Mouse (Mus musculus): ENCODE measurements around the gene Tnfrsf1a.

Tnfrsf1a gene

DNA sequence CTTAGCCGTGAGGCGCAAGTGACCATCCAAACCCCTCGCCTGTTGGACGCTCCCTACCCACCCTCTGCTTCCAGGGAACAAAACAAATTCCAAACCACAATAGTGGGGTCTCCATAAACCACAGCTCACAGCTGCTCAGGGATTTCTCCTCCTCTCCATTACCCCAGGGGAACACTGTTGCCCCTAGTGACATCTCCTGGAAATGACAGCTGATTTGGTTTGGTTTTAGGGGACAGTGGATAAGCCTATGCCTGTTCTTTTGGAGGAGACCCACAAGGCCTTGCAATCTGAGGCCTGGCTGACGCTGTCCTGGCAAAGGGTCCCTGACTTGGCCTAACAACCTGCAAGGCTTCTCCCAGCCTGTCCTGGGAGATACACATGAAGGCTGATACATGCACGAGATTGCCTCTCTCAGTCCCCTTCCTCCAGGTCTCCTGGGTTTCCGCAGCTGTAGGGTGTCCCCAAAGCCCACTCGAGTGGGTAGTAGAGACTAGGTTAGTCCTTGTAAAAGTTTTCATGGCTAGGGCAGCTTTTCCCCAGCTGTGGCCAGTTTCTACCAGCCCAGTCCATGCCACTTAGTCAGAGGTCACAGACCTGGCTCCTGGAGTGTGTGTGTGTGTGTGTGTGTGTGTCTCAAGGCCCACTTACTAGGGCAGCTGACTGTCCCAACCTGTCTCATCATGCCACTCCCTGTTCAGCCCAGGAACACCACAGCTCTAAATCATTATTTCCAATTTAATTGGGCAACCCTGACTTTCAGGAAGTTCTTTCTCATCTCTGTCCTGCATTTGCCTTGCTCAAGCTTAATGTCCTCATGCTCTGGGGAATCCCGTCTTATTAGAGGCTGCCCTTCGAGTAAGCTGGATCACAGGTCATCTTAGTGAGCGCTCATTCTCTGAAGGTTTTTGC lies 36.2 kb downstream of the Tnfrsf1a start:
- DNase-seq: no peak

DNA sequence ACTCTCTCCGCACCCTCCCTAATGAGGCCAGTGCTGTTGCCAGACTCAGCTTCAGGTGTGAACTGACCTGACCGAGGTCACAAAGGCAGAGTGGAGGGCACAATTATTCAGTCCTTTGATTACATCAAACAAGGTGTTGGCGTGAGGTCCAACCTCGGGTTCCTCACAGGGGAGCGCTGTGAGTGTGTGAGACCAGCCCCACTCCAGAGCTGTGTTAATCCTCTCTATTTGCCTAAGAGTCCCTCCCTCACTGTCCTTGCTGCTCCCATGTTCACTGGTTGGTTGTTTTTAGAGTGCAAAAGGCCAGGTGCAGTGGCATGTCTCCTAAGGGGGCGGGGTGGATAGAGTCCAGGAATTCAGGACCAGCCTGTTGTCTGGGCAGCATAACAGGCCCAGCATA lies 36.9 kb downstream of the Tnfrsf1a start:
- no peak for DNase-seq

DNA sequence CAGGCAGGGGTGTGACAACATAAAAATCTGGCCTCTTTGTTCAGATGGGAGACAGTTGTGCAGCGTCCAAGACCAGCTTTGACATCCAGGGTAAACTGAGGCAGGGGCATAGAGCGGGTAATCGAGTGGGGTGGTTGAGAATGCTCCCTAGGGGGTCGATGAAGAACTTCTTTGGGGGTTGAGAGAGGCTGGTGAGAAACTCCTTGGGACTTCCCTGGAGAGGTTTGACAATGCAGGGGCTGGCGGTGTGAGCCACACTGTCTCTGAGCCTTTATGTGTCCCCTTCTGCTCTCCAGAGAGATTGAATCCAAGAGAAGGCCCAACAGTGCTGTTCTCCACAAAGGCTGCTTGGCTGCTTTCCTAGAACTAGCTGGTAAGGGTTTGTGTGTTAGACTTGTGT lies 40.7 kb downstream of the Tnfrsf1a start:
- DNase-seq: no peak

DNA sequence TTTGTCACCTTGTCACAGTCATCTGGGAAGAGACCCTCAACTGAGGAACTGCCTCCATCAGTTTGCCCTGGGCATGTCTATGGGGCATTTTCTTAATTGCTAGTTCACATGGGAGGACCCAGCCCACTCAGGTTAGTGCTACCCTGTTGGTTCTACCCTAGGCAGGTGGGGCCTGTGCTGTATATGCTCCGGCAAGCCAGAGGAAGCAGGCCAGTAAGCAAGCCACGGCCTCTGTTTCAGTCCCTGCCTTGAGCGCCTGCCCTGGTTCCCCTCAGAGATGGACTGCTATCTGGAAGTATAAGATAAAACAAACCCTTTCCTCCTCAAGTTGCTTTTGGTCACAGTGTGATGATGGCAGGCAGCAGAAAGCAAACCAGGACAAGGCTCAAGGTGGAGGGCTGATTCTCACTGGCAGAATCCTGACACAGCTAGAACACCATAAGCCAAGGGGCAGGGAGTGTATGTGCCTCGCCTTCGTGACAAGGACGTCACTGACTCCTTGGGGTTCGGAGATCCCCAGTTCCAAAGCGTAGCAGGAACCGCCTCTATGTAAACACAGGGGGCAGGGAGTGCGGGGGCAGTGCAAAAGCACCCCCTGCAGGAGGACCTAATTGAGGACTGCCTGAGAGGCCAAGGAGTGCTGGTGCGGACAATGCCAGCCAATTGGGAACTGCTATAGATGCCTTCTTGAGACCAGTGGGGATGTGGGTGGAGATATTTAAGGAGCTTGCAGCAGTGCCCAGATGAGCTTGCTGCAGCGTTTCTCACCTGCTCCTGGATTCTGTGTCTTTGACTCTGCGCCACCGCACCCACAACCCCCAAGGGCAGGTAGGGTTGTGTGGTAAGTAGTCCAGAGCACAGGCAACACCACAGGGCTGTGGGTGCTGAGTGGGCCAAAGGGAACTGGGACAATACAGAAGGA lies 56.6 kb downstream of the Tnfrsf1a start:
- DNase-seq: no peak

DNA sequence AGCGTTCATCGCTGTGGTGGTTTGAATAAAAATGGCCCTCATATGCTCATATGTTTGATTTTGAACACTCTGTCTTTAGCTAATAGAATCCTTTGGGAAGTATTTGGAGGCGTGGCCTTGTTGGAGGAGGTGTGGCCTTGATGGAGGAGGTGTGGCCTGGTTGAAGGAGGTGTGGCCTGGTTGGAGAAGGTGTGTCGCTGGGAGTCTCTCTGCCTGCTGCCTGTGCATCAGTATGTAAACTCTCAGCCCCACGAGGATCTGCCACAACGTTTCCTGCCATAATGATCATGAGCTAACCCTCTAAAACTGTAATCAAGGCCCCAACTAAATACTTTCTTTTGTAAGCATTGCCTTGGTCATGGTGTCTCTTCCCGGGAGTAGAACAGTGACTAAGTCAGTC lies 58.1 kb downstream of the Tnfrsf1a start:
- no peak for DNase-seq

DNA sequence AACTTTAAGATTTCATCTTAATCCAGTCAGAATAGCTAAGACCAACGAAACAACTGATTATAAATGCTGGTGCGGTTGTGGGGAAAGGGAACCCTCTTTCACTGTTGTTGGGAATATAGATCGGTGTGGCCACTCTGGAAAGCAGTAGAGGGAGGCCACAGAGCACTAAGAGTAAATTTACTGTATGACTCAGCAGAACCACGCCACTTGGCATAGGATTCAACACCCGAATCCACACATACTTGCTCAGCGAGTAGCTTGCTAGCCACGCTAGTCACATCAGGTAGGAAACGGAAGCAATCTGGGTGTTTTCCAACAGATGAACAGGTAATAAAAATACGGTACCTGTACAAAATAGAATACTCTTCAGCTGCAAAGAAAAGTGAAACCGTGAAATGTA lies 58.5 kb downstream of the Tnfrsf1a start:
- no peak for DNase-seq

DNA sequence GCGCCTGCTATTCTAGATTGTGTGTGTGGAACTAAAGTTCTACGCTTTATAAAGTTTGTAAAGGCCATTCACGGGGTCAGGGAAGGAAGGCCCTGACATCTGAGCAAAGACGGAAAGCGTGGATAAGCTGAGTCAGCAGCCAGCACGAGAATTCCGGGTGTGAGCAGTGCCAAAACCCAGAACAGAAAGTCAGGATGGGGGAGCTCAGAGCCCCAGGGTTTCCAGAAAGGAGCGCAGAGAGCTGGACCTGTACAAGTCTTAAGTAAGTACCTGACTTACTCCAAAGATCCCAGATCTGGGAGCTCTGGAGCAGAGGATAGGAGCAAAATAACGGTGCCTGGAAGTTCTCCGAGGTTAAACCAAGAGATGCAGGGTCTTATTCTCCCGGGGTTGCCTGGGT lies 61.4 kb downstream of the Tnfrsf1a start:
- no peak for DNase-seq

DNA sequence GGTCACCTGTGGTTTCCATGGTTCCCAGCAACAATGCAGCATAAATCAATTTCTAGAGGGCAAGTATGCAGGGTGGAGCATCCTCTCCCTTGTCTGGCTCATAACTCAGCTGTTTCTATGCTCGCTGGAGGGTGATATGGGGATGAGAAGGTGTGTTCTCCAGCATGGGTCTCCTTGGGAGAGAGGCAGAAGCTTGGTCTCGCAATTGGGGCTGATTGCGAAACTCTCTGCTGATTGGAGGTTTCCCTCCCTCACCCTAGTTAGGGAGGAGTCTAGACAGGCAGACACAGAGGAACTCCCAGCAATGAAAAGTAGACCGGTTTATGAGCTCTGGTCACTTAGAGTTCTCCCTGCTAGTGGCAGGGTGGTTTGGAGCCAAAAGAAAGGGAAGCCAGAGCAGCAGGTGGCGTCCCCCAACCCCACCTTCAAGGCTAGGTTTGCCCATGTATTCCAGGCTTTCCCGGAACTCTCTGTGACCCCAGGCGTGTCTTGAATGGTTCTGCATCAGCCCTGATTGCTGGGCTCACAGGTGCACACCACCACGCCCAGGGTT lies 61.9 kb downstream of the Tnfrsf1a start:
- no peak for DNase-seq

DNA sequence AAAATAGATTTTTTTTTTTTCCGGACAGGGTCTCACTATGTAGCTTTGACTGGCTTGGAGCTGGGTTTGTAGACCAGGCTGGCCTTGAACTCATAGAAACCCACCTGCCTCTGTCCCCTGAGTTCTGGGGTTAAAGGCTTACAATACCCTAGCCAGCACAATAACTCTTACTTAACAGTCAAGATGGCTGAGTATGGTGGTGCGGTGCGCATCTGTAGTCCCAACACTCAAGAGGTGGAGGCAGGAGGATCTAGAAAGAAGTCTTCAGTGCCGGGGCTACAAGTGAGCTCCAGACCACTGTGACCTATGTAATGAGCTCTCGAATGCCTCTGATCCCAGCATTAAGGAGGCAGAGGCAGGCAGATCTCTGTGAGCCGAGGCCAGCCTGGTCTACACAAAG lies 62.5 kb downstream of the Tnfrsf1a start:
- no peak for DNase-seq
